Mouse (Mus musculus): ENCODE results near the gene Fnip1.

GRCm38 (mm10) chr11:54539031-54539430, 101.0 kb downstream of the Fnip1 start:
- TF ChIP-seq CTCF (IDR thresholded peaks at IDR 0.05; ENCODE audit: low read depth) (no peak), EP300 (IDR thresholded peaks at IDR 0.05; ENCODE audit: low read depth) (no peak)

Measured in liver, embryonic 14.5 days (tissue).